Mouse (Mus musculus) embryonic facial prominence, embryonic 11.5 days (tissue): ENCODE measurements at regions not wholly inside any gene's neighbourhood (a gene's known extent, or its start where the extent isn't known, plus 50 kb on each side); places are given as distances from the start of the nearest gene placed in this dataset.

ENCODE experiments used
- ATAC-seq: fragments of 200-750 bp; cut with Nextera tagmentation; replicated peaks from 2 replicates; pipeline ENCODE4 v1.8.0; 2017; ENCODE audit warnings: low read depth; ENCODE audit not compliant: insufficient number of reproducible peaks, low FRiP score, low TSS enrichment
- DNase-seq: peaks from one replicate; pipeline ENCODE4 v3.0.0-alpha.2; 2015; ENCODE audit warnings: low spot score
- H3K27ac ChIP-seq: fragments of 300-500 bp; sonication (generic); replicated peaks from 2 replicates; pipeline ENCODE4 v1.5.1; 2014; ENCODE audit warnings: mild to moderate bottlenecking, low read depth, low read length, control low read depth
- H3K27me3 ChIP-seq: fragments of 300-500 bp; sonication (generic); 2 replicates; pipeline ENCODE4 v1.6.1; 2014; ENCODE audit warnings: mild to moderate bottlenecking, low read length, moderate library complexity, mixed read lengths; ENCODE audit not compliant: control insufficient read depth, insufficient read depth
- H3K36me3 ChIP-seq: fragments of 300-500 bp; sonication (generic); replicated peaks from 2 replicates; pipeline ENCODE4 v1.6.1; 2014; ENCODE audit warnings: low read depth, mild to moderate bottlenecking, low read length, moderate library complexity, mixed read lengths; ENCODE audit not compliant: control insufficient read depth, insufficient read depth
- H3K4me1 ChIP-seq: fragments of 300-500 bp; sonication (generic); 2 replicates; pipeline ENCODE4 v1.6.1; 2014; ENCODE audit warnings: low read length, mixed read lengths; ENCODE audit not compliant: control insufficient read depth, insufficient read depth
- H3K4me2 ChIP-seq: fragments of 300-500 bp; sonication (generic); 2 replicates; pipeline ENCODE4 v1.6.1; 2014; ENCODE audit warnings: low read depth, mild to moderate bottlenecking, control low read depth, low read length, moderate library complexity
- H3K4me3 ChIP-seq: fragments of 300-500 bp; sonication (generic); 2 replicates; pipeline ENCODE4 v1.5.1; 2014; ENCODE audit warnings: low read depth, low read length, control low read depth
- H3K9ac ChIP-seq: fragments of 300-500 bp; sonication (generic); replicated peaks from 2 replicates; pipeline ENCODE4 v1.6.1; 2014; ENCODE audit warnings: mild to moderate bottlenecking, control low read depth, low read length
- H3K9me3 ChIP-seq: fragments of 300-500 bp; sonication (generic); replicated peaks from 2 replicates; pipeline ENCODE4 v1.6.1; 2016; ENCODE audit warnings: mild to moderate bottlenecking, low read length, inconsistent platforms, mixed read lengths; ENCODE audit not compliant: control insufficient read depth
- WGBS: fragments of 180-500 bp; shearing (Covaris S2); extraction: QIAGEN DNeasy Blood & Tissue Kit; methylation state at CpG from one replicate; pipeline ENCODE4 v1.1.7; 2014; 5-methylcytosine and 5-hydroxymethylcytosine counted together

- ATAC-seq (no peak), DNase-seq (no peak)
- no peaks in the 10 kb centered on the region for H3K36me3 ChIP-seq
- no peak overlapping the region for H3K4me2 ChIP-seq
- no peak overlapping the region for H3K9ac ChIP-seq
- no peaks in the 10 kb centered on the region for H3K9me3 ChIP-seq
- H3K4me3 ChIP-seq = no peak overlapping the region
- H3K27ac ChIP-seq = no peak overlapping the region
- no peaks in the 10 kb centered on the region for H3K4me1 ChIP-seq
- 66% methylated on average over 4 of the region's 4 CpGs for WGBS
- H3K27me3 ChIP-seq = no peaks in the 10 kb centered on the region
Observed at GRCm38 (mm10) chr19:21943407-21943806, 165.3 kb downstream of the Cemip2 start.

GRCm38 (mm10) chr19:21946262-21946922 is 168.2 kb downstream of the Cemip2 start:
- DNase-seq = peak; percentile 17
- 50% methylated on average over 5 of the region's 5 CpGs for WGBS
- ATAC-seq = no peak; the same call in 1 of the 2 replicates

GRCm38 (mm10) chr19:21948030-21948429 is 169.9 kb downstream of the Cemip2 start:
- WGBS = 92% methylated on average over 2 of the region's 2 CpGs
- Histone ChIP-seq H3K9me3 (no peaks in the 10 kb centered on the region), H3K27ac (no peak overlapping the region), H3K9ac (no peak overlapping the region), H3K4me3 (no peak overlapping the region), H3K4me1 (no peaks in the 10 kb centered on the region), H3K27me3 (no peaks in the 10 kb centered on the region), H3K36me3 (no peaks in the 10 kb centered on the region), H3K4me2 (no peak overlapping the region)
- ATAC-seq (no peak), DNase-seq (no peak)

More at GRCm38 (mm10) chr19:21946262-21946922, 168.2 kb downstream of the Cemip2 start:
- no peaks in the 10 kb centered on the region for H3K36me3 ChIP-seq
- H3K4me3 ChIP-seq = no peak overlapping the region
- H3K9me3 ChIP-seq = no peaks in the 10 kb centered on the region
- no peaks in the 10 kb centered on the region for H3K27me3 ChIP-seq
- no peak overlapping the region for H3K9ac ChIP-seq
- H3K27ac ChIP-seq = no peak overlapping the region
- no peak overlapping the region for H3K4me2 ChIP-seq
- no peaks in the 10 kb centered on the region for H3K4me1 ChIP-seq

GRCm38 (mm10) chr19:21962635-21963034 is 176.2 kb upstream of the Trpm3 start:
- H3K9me3 ChIP-seq = no peaks in the 10 kb centered on the region
- H3K4me3 ChIP-seq = no peak overlapping the region
- ATAC-seq (no peak), DNase-seq (no peak)
- H3K36me3 ChIP-seq = no peaks in the 10 kb centered on the region
- WGBS = 90% methylated on average over 2 of the region's 2 CpGs
- H3K27me3 ChIP-seq = no peaks in the 10 kb centered on the region
- no peaks in the 10 kb centered on the region for H3K4me1 ChIP-seq
- H3K27ac ChIP-seq = no peak overlapping the region
- H3K9ac ChIP-seq = no peak overlapping the region
- no peak overlapping the region for H3K4me2 ChIP-seq

- H3K4me3 ChIP-seq = no peak overlapping the region
- ATAC-seq (no peak), DNase-seq (no peak)
- H3K4me1 ChIP-seq = no peaks in the 10 kb centered on the region
- H3K27ac ChIP-seq = no peak overlapping the region
- no peak overlapping the region for H3K9ac ChIP-seq
- H3K27me3 ChIP-seq = no peaks in the 10 kb centered on the region
- no peaks in the 10 kb centered on the region for H3K36me3 ChIP-seq
- no peak overlapping the region for H3K4me2 ChIP-seq
- no peaks in the 10 kb centered on the region for H3K9me3 ChIP-seq
- 74% methylated on average over 4 of the region's 4 CpGs for WGBS
Observed at GRCm38 (mm10) chr19:21989857-21990256, 149.0 kb upstream of the Trpm3 start.

GRCm38 (mm10) chr19:21990970-21991369 is 147.9 kb upstream of the Trpm3 start:
- H3K36me3 ChIP-seq = no peaks in the 10 kb centered on the region
- H3K9me3 ChIP-seq = no peaks in the 10 kb centered on the region
- H3K4me2 ChIP-seq = no peak overlapping the region
- H3K27me3 ChIP-seq = no peaks in the 10 kb centered on the region
- 87% methylated on average over 4 of the region's 4 CpGs for WGBS
- DNase-seq = no peak
- H3K9ac ChIP-seq = no peak overlapping the region
- H3K4me3 ChIP-seq = no peak overlapping the region
- no peak overlapping the region for H3K27ac ChIP-seq
- no peak for ATAC-seq
- H3K4me1 ChIP-seq = no peaks in the 10 kb centered on the region

- Histone ChIP-seq H3K9me3 (no peaks in the 10 kb centered on the region), H3K4me1 (no peaks in the 10 kb centered on the region), H3K36me3 (no peaks in the 10 kb centered on the region), H3K4me2 (no peak overlapping the region), H3K9ac (no peak overlapping the region), H3K27ac (no peak overlapping the region), H3K27me3 (no peaks in the 10 kb centered on the region), H3K4me3 (no peak overlapping the region)
- DNase-seq = no peak
- no peak for ATAC-seq
Observed at GRCm38 (mm10) chr19:21991413-21991812, 147.4 kb upstream of the Trpm3 start.

GRCm38 (mm10) chr19:21999621-22000020 is 139.2 kb upstream of the Trpm3 start:
- no peaks in the 10 kb centered on the region for H3K36me3 ChIP-seq

More at GRCm38 (mm10) chr19:21999621-22000020, 139.2 kb upstream of the Trpm3 start:
- 87% methylated on average over 5 of the region's 5 CpGs for WGBS
- Histone ChIP-seq H3K4me3 (no peak overlapping the region), H3K4me1 (no peaks in the 10 kb centered on the region), H3K27ac (no peak overlapping the region), H3K4me2 (no peak overlapping the region), H3K9me3 (no peaks in the 10 kb centered on the region), H3K9ac (no peak overlapping the region), H3K27me3 (no peaks in the 10 kb centered on the region)
- DNase-seq = no peak
- ATAC-seq = no peak
